Mouse (Mus musculus): ENCODE measurements at regions not wholly inside any gene's neighbourhood (a gene's known extent, or its start where the extent isn't known, plus 50 kb on each side); places are given as distances from the start of the nearest gene placed in this dataset.

GRCm38 (mm10) chr9:120723026-120723425, 151.8 kb downstream of the Rpl14 start:
- no peak for DNase-seq (ENCODE audit: low spot score)

DNA sequence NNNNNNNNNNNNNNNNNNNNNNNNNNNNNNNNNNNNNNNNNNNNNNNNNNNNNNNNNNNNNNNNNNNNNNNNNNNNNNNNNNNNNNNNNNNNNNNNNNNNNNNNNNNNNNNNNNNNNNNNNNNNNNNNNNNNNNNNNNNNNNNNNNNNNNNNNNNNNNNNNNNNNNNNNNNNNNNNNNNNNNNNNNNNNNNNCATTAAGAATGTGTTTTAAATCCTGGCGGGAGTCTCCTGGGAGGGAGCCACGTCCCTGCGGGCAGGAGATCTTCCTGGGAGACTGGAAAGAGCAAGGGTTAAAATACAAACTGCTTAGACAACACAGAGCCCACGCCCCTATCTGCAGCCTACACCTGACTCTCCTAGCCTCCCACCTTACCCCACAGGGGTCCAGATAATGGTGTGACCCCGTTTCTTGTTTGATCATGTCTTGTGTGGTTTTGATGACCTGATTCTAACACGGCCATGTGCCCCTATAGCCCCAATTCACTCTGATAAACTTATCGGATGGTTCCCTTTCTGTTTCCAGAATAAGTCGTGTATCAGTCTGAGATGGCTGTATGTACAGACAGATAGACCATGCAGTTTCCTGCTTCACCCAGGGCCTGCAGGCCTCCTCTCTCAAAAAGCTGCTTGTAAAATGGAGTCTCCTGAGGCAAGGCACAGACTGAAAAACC, 160.8 kb downstream of the Rpl14 start:
- DNase-seq (ENCODE audit: low spot score): no peak

DNA sequence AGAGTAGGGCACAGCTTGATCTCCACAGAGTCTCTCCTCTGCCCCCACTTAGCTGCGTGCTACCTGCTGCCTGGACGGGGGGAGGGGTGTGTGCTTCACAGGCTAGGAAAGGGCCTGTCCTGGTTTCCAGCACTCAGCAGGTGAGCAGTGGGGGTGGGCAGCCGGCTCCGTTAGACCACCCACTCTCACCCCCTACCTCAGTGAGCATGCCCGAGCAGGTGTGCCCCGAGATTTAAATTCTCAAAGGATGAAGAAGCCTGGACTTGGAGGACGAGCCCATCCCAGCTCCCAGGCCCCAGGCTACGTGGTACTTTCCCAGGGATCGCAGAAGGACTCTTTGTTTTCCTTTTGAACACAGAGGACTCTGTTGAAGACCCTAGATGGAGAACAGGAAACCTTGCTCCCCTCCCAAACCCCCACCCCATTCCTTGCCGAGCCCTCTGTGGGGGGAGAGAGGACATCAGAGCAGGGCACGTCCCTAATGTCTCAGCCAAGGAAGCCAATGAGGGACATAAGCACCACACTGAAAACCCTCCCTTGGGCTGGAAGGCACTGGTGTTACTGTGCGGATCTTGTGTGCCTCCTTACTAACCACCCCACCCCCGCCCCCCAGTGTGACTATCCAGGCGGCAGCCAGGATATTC, 161.5 kb downstream of the Rpl14 start:
- no peak for DNase-seq (ENCODE audit: low spot score)

- no peak for DNase-seq (ENCODE audit: low spot score)
Measured at GRCm38 (mm10) chr9:120733681-120734465, 162.6 kb downstream of the Rpl14 start.

GRCm38 (mm10) chr9:120735217-120735616, 164.0 kb downstream of the Rpl14 start:
- peak; percentile 19 for DNase-seq (ENCODE audit: low spot score)

DNA sequence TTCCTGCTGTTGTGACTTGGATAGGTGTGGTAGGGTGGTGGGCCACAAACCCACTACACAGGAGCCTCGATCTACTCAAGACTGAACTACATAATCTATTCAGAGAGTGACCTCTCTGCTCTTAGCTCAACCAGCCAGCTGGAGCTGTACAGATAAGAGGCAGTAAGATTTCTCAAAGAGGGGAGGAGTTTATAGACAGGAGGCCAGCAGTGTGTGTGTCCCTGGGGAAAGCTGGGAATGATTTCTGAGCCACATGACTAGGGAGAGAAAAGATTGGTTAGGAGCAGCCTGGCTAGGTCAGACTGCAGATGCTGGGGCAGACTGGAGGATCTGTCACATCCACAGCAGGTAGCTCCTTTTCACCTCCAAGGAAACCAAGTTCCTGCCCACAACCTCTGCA, 166.7 kb downstream of the Rpl14 start:
- no peak for DNase-seq (ENCODE audit: low spot score)

- DNase-seq (ENCODE audit: low spot score): peak; percentile 32
Measured at GRCm38 (mm10) chr9:120739199-120739952, 168.1 kb downstream of the Rpl14 start.

GRCm38 (mm10) chr9:120739953-120740524, 168.8 kb downstream of the Rpl14 start:
- no peak for DNase-seq (ENCODE audit: low spot score)

DNA sequence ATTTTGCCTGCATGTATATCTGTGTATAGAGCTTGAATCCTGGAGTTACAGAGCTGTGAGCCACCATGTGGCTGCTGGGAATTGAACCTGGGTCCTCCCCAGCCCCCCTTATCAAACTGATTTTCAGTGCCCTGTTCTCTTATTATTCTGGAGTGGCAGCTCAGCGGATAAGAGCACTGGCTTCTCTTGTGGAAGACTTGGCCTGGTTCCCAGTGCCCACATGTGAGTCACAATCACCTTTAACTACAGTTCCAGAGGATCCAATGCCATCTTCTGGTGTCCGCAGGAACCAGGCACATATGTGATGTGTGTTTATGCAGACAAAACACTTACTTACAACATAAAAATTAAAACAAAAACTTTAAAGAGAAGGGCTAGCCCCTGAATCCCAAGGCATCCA, 170.3 kb downstream of the Rpl14 start:
- no peak for DNase-seq (ENCODE audit: low spot score)

- no peak for DNase-seq (ENCODE audit: low spot score)
Measured at GRCm38 (mm10) chr9:120743455-120743854, 172.2 kb downstream of the Rpl14 start.

DNA sequence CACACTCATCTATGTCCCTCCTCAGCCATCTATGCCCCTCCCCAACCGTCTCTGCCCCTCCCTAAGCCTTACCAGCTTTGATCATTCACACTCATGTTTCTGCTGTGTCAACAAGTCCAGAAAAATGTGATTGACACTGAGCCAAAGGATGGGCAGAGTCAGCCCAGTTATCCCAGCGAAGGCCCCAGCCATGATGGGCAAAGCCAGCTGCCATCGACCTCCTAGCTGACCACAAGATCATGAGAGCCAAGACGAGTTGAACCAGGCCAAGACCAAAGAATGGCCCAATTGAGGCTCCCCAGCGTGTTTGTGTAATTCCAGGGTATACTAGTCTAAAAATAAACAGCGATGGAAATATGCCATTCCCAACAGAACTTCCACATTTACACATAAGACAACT, 174.4 kb downstream of the Rpl14 start:
- no peak for DNase-seq (ENCODE audit: low spot score)

DNA sequence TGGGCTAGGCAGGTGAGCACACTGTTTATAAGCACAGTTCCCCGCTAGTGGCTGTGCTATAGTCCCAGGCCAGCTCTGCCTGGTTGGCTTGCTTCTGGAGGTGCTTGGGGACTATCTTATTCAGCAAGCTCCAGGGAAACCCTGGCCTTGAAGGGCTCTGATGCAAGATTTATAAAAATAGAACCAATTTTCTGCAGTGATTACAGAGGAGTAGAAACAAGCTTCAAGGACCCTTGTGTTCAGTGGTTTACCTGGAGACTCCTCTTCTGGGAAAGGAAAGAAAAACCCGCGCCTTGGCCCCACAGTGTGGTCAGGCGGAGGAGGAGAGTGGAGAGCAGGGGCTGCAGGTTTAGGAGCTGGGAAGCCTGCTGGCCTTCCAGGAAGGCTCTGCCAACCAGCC, 178.2 kb upstream of the Ctnnb1 start:
- DNase-seq (ENCODE audit: low spot score): peak; percentile 20

- no peak for DNase-seq (ENCODE audit: low spot score)
Measured at GRCm38 (mm10) chr9:120751686-120752484, 177.1 kb upstream of the Ctnnb1 start.

DNA sequence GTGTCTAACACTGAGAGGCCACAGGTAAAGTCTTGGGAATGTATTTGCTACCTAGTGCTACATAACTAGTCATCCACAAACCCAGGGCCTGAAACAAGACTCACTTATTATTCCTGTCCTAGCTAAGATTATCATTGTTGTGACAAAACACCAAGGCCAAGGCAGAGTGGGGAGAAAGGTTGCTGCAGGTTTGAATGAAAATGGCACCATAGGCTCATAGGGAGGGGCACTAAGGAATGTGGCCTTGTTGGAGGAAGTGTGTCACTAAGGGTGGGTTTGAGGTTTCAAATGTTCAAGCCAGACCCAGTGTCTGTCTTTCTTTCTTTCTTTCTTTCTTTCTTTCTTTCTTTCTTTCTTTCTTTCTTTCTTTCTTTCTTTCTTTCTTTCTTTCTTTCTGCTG, 174.9 kb upstream of the Ctnnb1 start:
- no peak for DNase-seq (ENCODE audit: low spot score)

- no peak for DNase-seq (ENCODE audit: low spot score)
Measured at GRCm38 (mm10) chr9:120755486-120755885, 173.5 kb upstream of the Ctnnb1 start.

DNA sequence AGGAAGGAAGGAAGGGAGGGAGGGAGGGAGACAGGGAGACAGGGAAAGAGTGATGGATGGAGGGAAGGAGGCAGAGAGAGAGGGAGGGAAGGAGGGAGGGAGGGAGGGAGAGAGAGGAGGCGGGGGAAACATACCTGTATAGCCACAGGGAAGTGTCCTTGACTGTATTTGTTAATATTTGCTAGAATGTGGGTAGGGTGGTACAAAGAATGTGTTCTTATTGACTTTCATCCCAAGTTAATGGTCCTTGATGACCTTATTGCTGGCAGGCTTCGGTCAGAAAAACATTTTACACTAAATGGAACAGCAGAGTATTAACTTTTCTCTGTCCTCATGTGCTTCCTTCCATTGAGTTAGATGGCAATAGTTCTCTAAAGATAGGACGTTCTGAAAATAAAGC, 171.0 kb upstream of the Ctnnb1 start:
- DNase-seq (ENCODE audit: low spot score): no peak

DNA sequence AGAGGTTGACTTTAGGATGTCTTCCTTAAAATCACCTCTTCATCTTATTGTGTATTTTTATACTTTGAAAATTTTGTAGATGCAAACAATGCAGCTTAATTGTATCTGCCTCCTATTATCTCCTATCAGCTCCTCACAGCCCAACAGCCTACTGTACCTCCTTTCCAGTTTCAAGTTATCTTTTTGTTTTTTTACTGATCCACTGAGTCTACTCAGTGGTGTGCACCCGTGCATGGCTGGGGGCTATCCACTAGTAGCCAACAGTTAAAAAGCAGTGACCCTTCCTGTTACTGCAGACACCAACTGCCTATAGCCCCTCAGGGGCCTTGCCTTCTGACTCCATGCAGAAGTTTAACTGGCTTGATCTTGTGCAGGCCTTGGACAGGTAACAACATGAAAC, 170.4 kb upstream of the Ctnnb1 start:
- DNase-seq (ENCODE audit: low spot score): no peak

- peak; percentile 15 for DNase-seq (ENCODE audit: low spot score)
Measured at GRCm38 (mm10) chr9:120759771-120760170, 169.2 kb upstream of the Ctnnb1 start.

- no peak for DNase-seq (ENCODE audit: low spot score)
Measured at GRCm38 (mm10) chr9:120763802-120764201, 165.2 kb upstream of the Ctnnb1 start.

GRCm38 (mm10) chr9:120764663-120765062, 164.4 kb upstream of the Ctnnb1 start:
- DNase-seq (ENCODE audit: low spot score): no peak

DNA sequence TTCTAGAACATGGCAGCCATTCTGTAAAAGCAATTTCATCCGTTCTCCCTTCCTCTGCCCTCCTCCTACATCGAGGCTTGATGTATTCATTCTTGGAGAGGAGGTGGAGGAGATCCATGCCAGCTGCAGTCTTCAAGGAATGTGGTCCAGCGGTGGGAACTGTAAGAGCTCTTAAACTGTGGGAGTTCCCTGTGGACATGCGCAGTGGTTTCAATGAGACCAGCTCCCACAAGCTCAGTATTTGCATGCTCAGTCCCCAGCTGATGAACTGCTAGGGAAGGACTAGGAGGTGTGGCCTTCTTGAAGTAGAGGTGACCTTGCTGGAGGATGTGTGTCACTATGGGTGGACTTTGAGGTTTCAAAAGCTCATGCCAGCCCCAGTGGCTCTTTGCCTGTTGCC, 163.7 kb upstream of the Ctnnb1 start:
- no peak for DNase-seq (ENCODE audit: low spot score)

All from ovary, postnatal 36 days (tissue).